Mouse (Mus musculus): ENCODE measurements around the gene Eif2b3. TPM values are rescaled to one million over a fixed set of nuclear protein-coding genes. Genes with fewer than 3 reads are reported as not detected.

Gene Eif2b3
- polyA plus RNA-seq, 1 experiment, result 73.3 TPM

- H3K4me1 ChIP-seq (ENCODE audit: control insufficient read depth, insufficient read depth, low read length), result peaks cover 2% of the 10 kb centered on the region
- H3K9ac ChIP-seq (ENCODE audit: low read depth, poor library complexity, severe bottlenecking), result peak overlapping the region; percentile 93; the same call in 1 of the 2 replicates
- TF ChIP-seq POLR2A (IDR thresholded peaks at IDR 0.05; ENCODE audit: insufficient read depth, low read length), result no peak
- TF ChIP-seq EP300 (IDR thresholded peaks at IDR 0.05; ENCODE audit: insufficient read depth, low read depth, low read length), result no peak
- no peak for TF ChIP-seq CTCF (IDR thresholded peaks at IDR 0.05; ENCODE audit: low read depth, low read length)
- no peak overlapping the region; the same call in 1 of the 2 replicates for H3K27ac ChIP-seq (ENCODE audit: insufficient read depth, low read length)
- no peaks in the 10 kb centered on the region for H3K27me3 ChIP-seq (ENCODE audit: control insufficient read depth, insufficient read depth, low read length, poor library complexity, severe bottlenecking)
- H3K36me3 ChIP-seq (ENCODE audit: control insufficient read depth, insufficient read depth, low read length, poor library complexity, severe bottlenecking), result 0 out of 2 replicates have a peak, but pooled peaks cover under 1% of the 10 kb centered on the region
- no peaks in the 10 kb centered on the region for H3K9me3 ChIP-seq (replicated peaks; ENCODE audit: control insufficient read depth, insufficient read depth, low read length, poor library complexity, severe bottlenecking)
- H3K4me3 ChIP-seq (ENCODE audit: low read depth, low read length), result 0 out of 2 replicates have a peak overlapping the region, but pooled peaks have one; percentile 2
Measured at GRCm38 (mm10) chr4:117123546-117124217, 104.5 kb downstream of the Eif2b3 start.

- H3K9me3 ChIP-seq (replicated peaks; ENCODE audit: control insufficient read depth, insufficient read depth, low read length, poor library complexity, severe bottlenecking), result no peaks in the 10 kb centered on the region
- no peaks in the 10 kb centered on the region; the same call in 1 of the 2 replicates for H3K36me3 ChIP-seq (ENCODE audit: control insufficient read depth, insufficient read depth, low read length, poor library complexity, severe bottlenecking)
- H3K27me3 ChIP-seq (ENCODE audit: control insufficient read depth, insufficient read depth, low read length, poor library complexity, severe bottlenecking), result no peaks in the 10 kb centered on the region
- TF ChIP-seq POLR2A (IDR thresholded peaks at IDR 0.05; ENCODE audit: insufficient read depth, low read length) (no peak), CTCF (IDR thresholded peaks at IDR 0.05; ENCODE audit: low read depth, low read length) (no peak), EP300 (IDR thresholded peaks at IDR 0.05; ENCODE audit: insufficient read depth, low read depth, low read length) (no peak)
- peak overlapping the region; percentile 81 for H3K4me3 ChIP-seq (ENCODE audit: low read depth, low read length)
- H3K9ac ChIP-seq (ENCODE audit: low read depth, poor library complexity, severe bottlenecking), result peak overlapping the region; percentile 93
- peaks cover 4% of the 10 kb centered on the region for H3K4me1 ChIP-seq (ENCODE audit: control insufficient read depth, insufficient read depth, low read length)
- peak overlapping the region; percentile 95 for H3K27ac ChIP-seq (ENCODE audit: insufficient read depth, low read length)
Measured at GRCm38 (mm10) chr4:117124218-117124517, 105.0 kb downstream of the Eif2b3 start.

GRCm38 (mm10) chr4:117124518-117125347 lies 105.5 kb downstream of the Eif2b3 start:
- H3K4me3 ChIP-seq (ENCODE audit: low read depth, low read length), result peak overlapping the region; percentile 81
- TF ChIP-seq EP300 (IDR thresholded peaks at IDR 0.05; ENCODE audit: insufficient read depth, low read depth, low read length) (no peak), CTCF (IDR thresholded peaks at IDR 0.05; ENCODE audit: low read depth, low read length) (no peak), POLR2A (IDR thresholded peaks at IDR 0.05; ENCODE audit: insufficient read depth, low read length) (no peak)
- H3K36me3 ChIP-seq (ENCODE audit: control insufficient read depth, insufficient read depth, low read length, poor library complexity, severe bottlenecking), result no peaks in the 10 kb centered on the region; the same call in 1 of the 2 replicates
- H3K4me1 ChIP-seq (ENCODE audit: control insufficient read depth, insufficient read depth, low read length), result peaks cover 4% of the 10 kb centered on the region
- H3K9ac ChIP-seq (ENCODE audit: low read depth, poor library complexity, severe bottlenecking), result peak overlapping the region; percentile 93
- no peaks in the 10 kb centered on the region for H3K27me3 ChIP-seq (ENCODE audit: control insufficient read depth, insufficient read depth, low read length, poor library complexity, severe bottlenecking)
- peak overlapping the region; percentile 95 for H3K27ac ChIP-seq (ENCODE audit: insufficient read depth, low read length)
- no peaks in the 10 kb centered on the region for H3K9me3 ChIP-seq (replicated peaks; ENCODE audit: control insufficient read depth, insufficient read depth, low read length, poor library complexity, severe bottlenecking)

- H3K27ac ChIP-seq (ENCODE audit: insufficient read depth, low read length), result peak within 1 kb of the TSS; percentile 95
- peaks cover 9% of the 10 kb centered on the region for H3K4me1 ChIP-seq (ENCODE audit: control insufficient read depth, insufficient read depth, low read length)
- H3K9me3 ChIP-seq (replicated peaks; ENCODE audit: control insufficient read depth, insufficient read depth, low read length, poor library complexity, severe bottlenecking), result no peaks in the 10 kb centered on the region
- no peaks in the 10 kb centered on the region; the same call in 1 of the 2 replicates for H3K36me3 ChIP-seq (ENCODE audit: control insufficient read depth, insufficient read depth, low read length, poor library complexity, severe bottlenecking)
- peak within 1 kb of the TSS; percentile 81 for H3K4me3 ChIP-seq (ENCODE audit: low read depth, low read length)
- no peaks in the 10 kb centered on the region for H3K27me3 ChIP-seq (ENCODE audit: control insufficient read depth, insufficient read depth, low read length, poor library complexity, severe bottlenecking)
- H3K9ac ChIP-seq (ENCODE audit: low read depth, poor library complexity, severe bottlenecking), result peak within 1 kb of the TSS; percentile 93
- TF ChIP-seq POLR2A (IDR thresholded peaks at IDR 0.05; ENCODE audit: insufficient read depth, low read length) (peak; percentile 23), EP300 (IDR thresholded peaks at IDR 0.05; ENCODE audit: insufficient read depth, low read depth, low read length) (no peak)
Measured at GRCm38 (mm10) chr4:117125348-117125909, 106.2 kb downstream of the Eif2b3 start, which contains the start of gene Btbd19. Gene Btbd19 (minus strand): TSS chr4:117125725.

- TF ChIP-seq POLR2A (IDR thresholded peaks at IDR 0.05; ENCODE audit: insufficient read depth, low read length) (no peak), EP300 (IDR thresholded peaks at IDR 0.05; ENCODE audit: insufficient read depth, low read depth, low read length) (peak; percentile 90)
- Histone ChIP-seq H3K9ac (ENCODE audit: low read depth, poor library complexity, severe bottlenecking) (peak overlapping the region; percentile 93), H3K4me3 (ENCODE audit: low read depth, low read length) (no peak overlapping the region), H3K9me3 (replicated peaks; ENCODE audit: control insufficient read depth, insufficient read depth, low read length, poor library complexity, severe bottlenecking) (no peaks in the 10 kb centered on the region), H3K36me3 (ENCODE audit: control insufficient read depth, insufficient read depth, low read length, poor library complexity, severe bottlenecking) (no peaks in the 10 kb centered on the region; the same call in 1 of the 2 replicates), H3K27me3 (ENCODE audit: control insufficient read depth, insufficient read depth, low read length, poor library complexity, severe bottlenecking) (no peaks in the 10 kb centered on the region), H3K4me1 (ENCODE audit: control insufficient read depth, insufficient read depth, low read length) (peaks cover 10% of the 10 kb centered on the region), H3K27ac (ENCODE audit: insufficient read depth, low read length) (peak overlapping the region; percentile 95)
Measured at GRCm38 (mm10) chr4:117125910-117126674, 106.9 kb downstream of the Eif2b3 start.

All from ES-Bruce4 (cell line).